Mouse (Mus musculus): ENCODE measurements around the gene Dusp27.
A peak's percentile ranks its signal among the peaks of the same experiment; 100 is the strongest.

Dusp27 gene

GRCm38 (mm10) chr1:166127719-166128118, at the start of gene Dusp27:
Gene Dusp27, minus strand, starts transcription at chr1:166127922.
- DNase-seq (ENCODE audit: low read depth, low spot score): no peak

GRCm38 (mm10) chr1:166173621-166174020, 45.9 kb upstream of the Dusp27 start:
- no peak for DNase-seq (ENCODE audit: low read depth, low spot score)

- no peak for DNase-seq (ENCODE audit: low read depth, low spot score)
Observed at GRCm38 (mm10) chr1:166172992-166173391, 45.3 kb upstream of the Dusp27 start.

- DNase-seq (ENCODE audit: low read depth, low spot score): no peak
Observed at GRCm38 (mm10) chr1:166170852-166171251, 43.1 kb upstream of the Dusp27 start.

- DNase-seq (ENCODE audit: low read depth, low spot score): no peak
Observed at GRCm38 (mm10) chr1:166169713-166170112, 42.0 kb upstream of the Dusp27 start.

GRCm38 (mm10) chr1:166168017-166168416, 40.3 kb upstream of the Dusp27 start:
- DNase-seq (ENCODE audit: low read depth, low spot score): no peak

GRCm38 (mm10) chr1:166167405-166167804, 39.7 kb upstream of the Dusp27 start:
- no peak for DNase-seq (ENCODE audit: low read depth, low spot score)

- no peak for DNase-seq (ENCODE audit: low read depth, low spot score)
Observed at GRCm38 (mm10) chr1:166165159-166165558, 37.4 kb upstream of the Dusp27 start.

- no peak for DNase-seq (ENCODE audit: low read depth, low spot score)
Observed at GRCm38 (mm10) chr1:166164580-166164979, 36.9 kb upstream of the Dusp27 start.

- DNase-seq (ENCODE audit: low read depth, low spot score): peak; percentile 48
Observed at GRCm38 (mm10) chr1:166160569-166161445, 33.1 kb upstream of the Dusp27 start.

GRCm38 (mm10) chr1:166160111-166160510, 32.4 kb upstream of the Dusp27 start:
- DNase-seq (ENCODE audit: low read depth, low spot score): no peak

GRCm38 (mm10) chr1:166158664-166159063, 30.9 kb upstream of the Dusp27 start:
- no peak for DNase-seq (ENCODE audit: low read depth, low spot score)

GRCm38 (mm10) chr1:166157712-166158111, 30.0 kb upstream of the Dusp27 start:
- no peak for DNase-seq (ENCODE audit: low read depth, low spot score)

GRCm38 (mm10) chr1:166155113-166155494, 27.4 kb upstream of the Dusp27 start:
- DNase-seq (ENCODE audit: low read depth, low spot score): no peak

GRCm38 (mm10) chr1:166154162-166155112, 26.7 kb upstream of the Dusp27 start:
- peak; percentile 74 for DNase-seq (ENCODE audit: low read depth, low spot score)

- DNase-seq (ENCODE audit: low read depth, low spot score): peak; percentile 61
Observed at GRCm38 (mm10) chr1:166153351-166154120, 25.8 kb upstream of the Dusp27 start.

GRCm38 (mm10) chr1:166152034-166152433, 24.3 kb upstream of the Dusp27 start:
- DNase-seq (ENCODE audit: low read depth, low spot score): no peak

GRCm38 (mm10) chr1:166151341-166151740, 23.6 kb upstream of the Dusp27 start:
- no peak for DNase-seq (ENCODE audit: low read depth, low spot score)

GRCm38 (mm10) chr1:166150035-166150434, 22.3 kb upstream of the Dusp27 start:
- DNase-seq (ENCODE audit: low read depth, low spot score): no peak

GRCm38 (mm10) chr1:166149441-166149840, 21.7 kb upstream of the Dusp27 start:
- DNase-seq (ENCODE audit: low read depth, low spot score): no peak

- no peak for DNase-seq (ENCODE audit: low read depth, low spot score)
Observed at GRCm38 (mm10) chr1:166147657-166148056, 19.9 kb upstream of the Dusp27 start.

- no peak for DNase-seq (ENCODE audit: low read depth, low spot score)
Observed at GRCm38 (mm10) chr1:166146626-166147025, 18.9 kb upstream of the Dusp27 start.
